Mouse (Mus musculus): ENCODE measurements at regions not wholly inside any gene's neighbourhood (a gene's known extent, or its start where the extent isn't known, plus 50 kb on each side); places are given as distances from the start of the nearest gene placed in this dataset.

DNA sequence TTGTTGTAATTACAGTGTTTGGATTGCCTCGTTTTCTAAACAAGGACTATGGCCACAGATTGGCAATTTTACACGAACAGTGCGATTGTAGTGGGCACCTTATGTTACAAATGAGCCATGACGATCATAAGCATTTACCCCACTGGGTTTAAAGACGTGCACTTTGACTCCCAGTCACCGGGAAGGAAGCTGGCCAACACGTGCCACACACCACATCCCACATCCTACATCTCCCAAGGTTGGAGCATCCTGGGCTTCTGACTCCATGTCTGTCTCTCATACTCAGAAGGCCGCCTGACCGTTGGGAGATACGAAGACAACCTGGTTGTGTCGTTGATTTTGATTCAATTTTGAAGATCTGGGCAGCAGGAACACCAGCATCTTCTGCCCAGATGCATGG lies 159.8 kb upstream of the Tshz3 start:
- DNase-seq (ENCODE audit: extremely low spot score): no peak

DNA sequence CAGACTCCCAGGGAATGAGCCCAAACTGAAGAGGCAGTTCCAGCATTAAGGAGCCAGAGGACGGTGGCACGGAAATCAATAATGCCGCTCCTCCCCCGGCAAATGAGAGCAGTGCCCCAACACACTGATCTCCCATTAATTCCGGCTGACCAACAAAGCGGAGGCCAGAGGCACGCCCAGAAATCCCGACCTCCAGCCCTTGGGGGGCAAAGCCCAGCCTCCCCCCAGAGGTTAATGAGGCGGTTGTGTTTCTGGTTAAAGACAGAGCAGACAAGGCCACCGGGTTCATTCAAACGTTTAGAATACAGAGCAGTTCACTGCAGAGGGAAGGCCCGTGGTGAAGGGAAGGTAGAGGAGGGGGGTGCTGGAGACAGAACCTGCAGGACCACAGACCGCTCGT lies 149.9 kb upstream of the Tshz3 start:
- DNase-seq (ENCODE audit: extremely low spot score): peak; percentile 45

GRCm38 (mm10) chr7:36548440-36548839 lies 149.5 kb upstream of the Tshz3 start:
- DNase-seq (ENCODE audit: extremely low spot score): no peak

GRCm38 (mm10) chr7:36571061-36571460 lies 126.9 kb upstream of the Tshz3 start:
- no peak for DNase-seq (ENCODE audit: extremely low spot score)

- DNase-seq (ENCODE audit: extremely low spot score): no peak
Observed at GRCm38 (mm10) chr7:36582074-36582473, 115.8 kb upstream of the Tshz3 start.

DNA sequence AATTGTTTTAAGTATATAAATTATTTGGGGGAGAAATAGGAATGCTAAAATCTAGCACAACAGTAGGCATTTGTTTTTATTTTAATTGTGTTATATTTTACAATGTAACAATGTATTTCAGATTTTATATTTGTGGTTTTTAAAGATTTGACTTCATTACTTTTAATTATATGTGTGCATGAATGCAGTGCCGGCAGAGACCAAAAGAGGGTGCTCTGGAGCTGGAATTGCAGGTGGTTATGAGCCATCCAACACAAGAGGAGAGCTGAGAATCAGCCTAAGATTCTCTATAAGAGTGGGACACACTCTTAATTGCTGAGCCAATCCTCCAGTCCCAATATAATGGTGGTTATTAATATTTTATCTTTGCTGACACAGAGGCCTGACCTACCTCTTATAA lies 112.9 kb upstream of the Tshz3 start:
- DNase-seq (ENCODE audit: extremely low spot score): no peak

- no peak for DNase-seq (ENCODE audit: extremely low spot score)
Observed at GRCm38 (mm10) chr7:36591496-36591895, 106.4 kb upstream of the Tshz3 start.

GRCm38 (mm10) chr7:36596630-36597301 lies 101.2 kb upstream of the Tshz3 start:
- no peak for DNase-seq (ENCODE audit: extremely low spot score)

GRCm38 (mm10) chr7:36605026-36605698 lies 92.8 kb upstream of the Tshz3 start:
- DNase-seq (ENCODE audit: extremely low spot score): no peak

DNA sequence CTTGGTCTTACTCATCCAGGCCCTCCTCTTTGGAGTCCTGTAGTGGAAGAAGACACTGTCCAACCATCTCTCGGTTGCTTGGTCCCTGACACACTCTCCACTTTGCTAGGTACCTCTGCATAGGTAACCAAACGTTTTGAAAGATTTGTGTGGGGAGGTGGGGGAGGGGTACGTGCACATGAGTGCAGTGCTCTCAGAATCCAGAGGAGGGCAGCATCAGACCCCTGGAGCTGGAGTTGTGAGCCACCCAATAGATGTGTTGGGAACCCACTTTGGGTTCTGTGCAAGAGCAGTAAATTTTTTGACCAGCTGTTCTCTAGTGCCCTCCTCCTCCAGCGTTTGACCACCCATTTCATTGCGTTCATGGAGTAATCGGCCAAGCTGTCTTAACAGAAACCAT lies 77.7 kb upstream of the Tshz3 start:
- no peak for DNase-seq (ENCODE audit: extremely low spot score)

DNA sequence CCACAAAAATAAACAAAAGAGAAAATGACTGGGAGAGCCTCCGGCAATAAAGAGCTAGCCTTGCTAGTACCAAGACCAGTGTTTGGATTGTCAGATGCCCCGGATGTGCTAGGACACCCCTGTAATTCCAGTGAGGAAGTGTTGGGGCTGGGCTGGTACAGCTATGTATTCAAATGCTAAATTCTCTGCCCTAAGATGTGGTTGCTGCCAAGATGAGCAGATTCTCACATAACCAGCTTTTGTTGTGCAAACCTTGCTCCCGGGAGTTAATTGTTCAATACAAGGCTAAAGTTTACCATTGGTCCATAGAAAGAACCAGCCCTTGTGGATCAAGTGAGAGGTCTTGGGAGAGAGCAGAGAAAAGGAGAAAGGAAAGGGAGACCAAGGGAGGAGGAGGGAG lies 53.7 kb upstream of the Tshz3 start:
- no peak for DNase-seq (ENCODE audit: extremely low spot score)

All from embryo, embryonic 9.5 days (tissue).